Mouse (Mus musculus) left cerebral cortex, postnatal 36 days (tissue): ENCODE measurements around the gene Gm10203. TPM values are rescaled to one million over a fixed set of nuclear protein-coding genes. Genes with fewer than 3 reads are reported as not detected.
"Not testable (repeated sequence)": the region's sequence is repeated elsewhere in the genome, so short reads cannot be mapped to it uniquely, and the experiment has no call there.

Experiments used
- DNase-seq, 2 experiments: peaks; one replicate each; pipeline ENCODE4 v3.0.0; 2021 to 2022; ENCODE audit warnings: low spot score in 2 of 2, mixed read lengths in 1 of 2
- intact Hi-C: fragments of 180-260 bp; cut with DNase I; formaldehyde crosslinking; loops from one replicate; pipeline ENCODE4 v1.15.1; 2025
- total RNA-seq, 2 experiments: library from RNA; stranded (reverse); gene quantifications; 2 replicates each; pipeline ENCODE4 v1.2.3; 2021

Gm10203 gene
- total RNA-seq = not detected

GRCm38 (mm10) chr6:149129870-149130269, at the start of gene Gm10203:
Gm10203 (plus strand) TSS chr6:149130170.
- DNase-seq = not testable (repeated sequence)
- intact Hi-C loops = loop anchor here (5.0 kb wide), 1 partner anchor 247 kb away; no protein-coding TSS in a partner anchor

- intact Hi-C loops = no loop called here
- no peak for DNase-seq
Measured at GRCm38 (mm10) chr6:149092406-149092805, 37.6 kb upstream of the Gm10203 start.

DNA sequence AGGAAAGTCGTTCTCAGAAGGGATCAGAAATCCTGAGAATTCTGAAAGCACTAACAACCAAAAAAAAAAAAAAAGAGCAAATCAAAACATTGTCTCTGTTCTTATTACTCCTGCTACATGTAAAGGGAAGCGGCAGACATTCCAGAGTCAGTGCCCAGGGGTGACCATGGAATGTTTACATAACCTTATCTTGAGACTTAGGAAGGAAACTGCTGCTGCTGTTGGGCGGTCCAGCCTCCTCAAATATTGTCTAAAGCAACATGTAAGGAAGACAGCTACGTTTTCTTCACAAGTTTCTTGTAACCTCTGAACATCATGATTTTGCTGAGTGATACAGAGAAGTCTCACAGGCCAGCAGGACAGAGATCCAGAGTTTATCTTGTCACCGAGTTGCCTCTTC, 36.5 kb upstream of the Gm10203 start:
- intact Hi-C loops = no loop called here
- DNase-seq = no peak

DNA sequence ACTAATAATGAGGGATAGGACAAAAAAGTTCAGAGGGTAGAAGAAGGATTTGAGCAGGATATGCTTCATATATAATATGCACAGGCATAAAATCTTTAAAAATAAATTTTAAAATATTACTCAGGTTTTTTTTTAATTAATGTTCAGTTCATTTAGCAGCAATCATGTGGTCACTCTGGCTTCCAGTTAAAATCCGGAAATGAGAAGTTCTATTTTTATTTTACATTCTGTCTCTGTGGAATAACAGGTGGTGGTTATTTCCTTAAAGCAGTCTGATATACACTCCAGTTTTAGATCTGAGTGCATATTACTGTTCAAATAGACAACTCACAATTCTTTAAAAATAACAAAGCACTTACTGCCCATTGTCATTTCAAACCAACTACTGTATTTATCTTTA, 35.4 kb upstream of the Gm10203 start:
- intact Hi-C loops = no loop called here
- no peak for DNase-seq

- DNase-seq = no peak
- intact Hi-C loops = no loop called here
Measured at GRCm38 (mm10) chr6:149095389-149095788, 34.6 kb upstream of the Gm10203 start.

- DNase-seq = no peak
- intact Hi-C loops = no loop called here
Measured at GRCm38 (mm10) chr6:149096233-149096632, 33.7 kb upstream of the Gm10203 start.

GRCm38 (mm10) chr6:149097276-149097675, 32.7 kb upstream of the Gm10203 start:
- DNase-seq = no peak
- intact Hi-C loops = no loop called here

DNA sequence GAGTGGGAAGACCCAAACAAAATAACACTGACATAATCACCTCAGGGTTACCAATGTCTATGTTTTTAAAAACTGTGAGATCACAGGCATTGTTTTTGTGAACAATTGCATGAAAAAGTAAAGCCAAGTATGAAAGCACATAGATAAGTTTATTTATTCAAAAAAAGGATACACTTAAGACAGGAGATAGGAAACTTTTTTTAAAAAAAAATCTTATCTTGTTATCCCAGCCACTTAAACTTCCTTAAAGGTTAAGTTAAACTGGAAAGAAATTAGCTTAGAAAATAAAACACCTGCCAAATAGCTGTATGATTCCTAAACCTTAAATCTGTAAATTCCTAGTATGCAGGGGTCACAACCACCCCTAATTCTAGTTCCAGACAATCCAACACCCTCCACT, 31.0 kb upstream of the Gm10203 start:
- DNase-seq = no peak
- intact Hi-C loops = no loop called here

DNA sequence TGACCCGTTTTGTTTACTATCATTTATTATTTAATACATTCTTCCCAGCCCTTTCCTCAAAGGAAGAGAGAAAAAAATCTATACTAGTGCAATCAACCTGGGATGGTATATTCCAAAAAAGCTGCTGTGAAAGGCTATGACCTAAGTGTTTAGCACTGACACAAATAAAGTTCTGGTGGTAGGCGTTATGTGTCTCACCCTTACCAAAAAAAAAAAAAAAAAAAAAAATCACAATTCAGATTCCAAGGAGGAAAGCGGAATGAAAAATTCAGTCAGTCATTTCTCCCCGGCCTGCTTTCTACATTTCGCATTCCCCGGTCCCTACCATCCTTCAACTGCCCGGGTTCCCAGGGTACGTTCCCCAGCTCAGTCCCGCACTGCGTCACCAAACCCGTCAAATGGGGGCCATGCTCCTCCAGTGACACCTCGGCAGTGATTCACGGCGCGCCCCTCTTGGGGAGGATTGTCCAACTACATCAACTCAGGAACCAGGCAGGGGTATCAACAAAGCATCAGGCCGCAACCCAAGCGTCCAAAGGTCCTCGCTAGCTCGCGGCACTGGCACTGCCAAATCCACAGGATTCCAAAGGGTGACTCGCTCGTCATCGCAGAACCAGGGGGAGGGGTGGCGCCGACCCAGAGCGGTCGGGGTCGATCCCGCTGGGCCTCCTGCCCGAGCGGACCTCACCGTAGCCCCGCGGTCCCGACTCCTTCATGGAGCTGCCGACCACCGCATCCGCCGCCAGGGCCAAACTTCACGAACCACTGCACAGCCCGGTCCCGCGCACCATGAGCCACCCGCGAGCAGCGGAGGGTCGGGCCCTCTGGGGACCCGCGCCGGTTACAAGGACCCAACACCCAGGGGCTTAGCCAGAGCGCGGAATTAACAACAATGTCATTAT, 29.5 kb upstream of the Gm10203 start:
- peak; percentile 62 to 71 for DNase-seq
- intact Hi-C loops = loop anchor here (5.0 kb wide), 2 partner anchors 43 to 153 kb away; partner anchors contain the start of gene Sinhcaf

GRCm38 (mm10) chr6:149101076-149101942, 28.7 kb upstream of the Gm10203 start, which contains the start of gene Dennd5b:
Dennd5b (minus strand) TSS chr6:149101680.
- peak; percentile 82 to 89 for DNase-seq
- intact Hi-C loops = loop anchor here (5.0 kb wide), 2 partner anchors 44 to 154 kb away; partner anchors contain the start of gene Sinhcaf

DNA sequence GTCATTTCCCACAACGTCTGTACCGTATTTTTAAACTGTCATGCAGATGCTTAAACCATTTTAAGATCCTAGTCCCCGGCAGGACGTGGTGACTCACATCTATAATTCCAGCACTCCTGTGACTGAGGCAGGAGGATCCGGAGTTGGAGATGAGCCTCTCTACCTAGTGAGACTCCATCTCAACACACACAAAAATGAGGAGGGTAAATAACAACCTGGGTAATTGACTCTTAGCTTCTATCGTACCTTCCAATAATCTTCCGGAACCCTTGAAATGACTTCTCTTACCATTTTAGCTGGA, 28.1 kb upstream of the Gm10203 start:
- DNase-seq = no peak
- intact Hi-C loops = loop anchor here (5.0 kb wide), 2 partner anchors 45 to 155 kb away; partner anchors contain the start of gene Sinhcaf

- intact Hi-C loops = loop anchor here (5.0 kb wide), 2 partner anchors 46 to 156 kb away; partner anchors contain the start of gene Sinhcaf
- no peak for DNase-seq
Measured at GRCm38 (mm10) chr6:149103451-149103850, 26.5 kb upstream of the Gm10203 start.

- intact Hi-C loops = no loop called here
Measured at GRCm38 (mm10) chr6:149107615-149108014, 22.4 kb upstream of the Gm10203 start.

GRCm38 (mm10) chr6:149108909-149109308, 21.1 kb upstream of the Gm10203 start:
- no peak for DNase-seq
- intact Hi-C loops = no loop called here

More at GRCm38 (mm10) chr6:149107615-149108014, 22.4 kb upstream of the Gm10203 start:
- no peak for DNase-seq

DNA sequence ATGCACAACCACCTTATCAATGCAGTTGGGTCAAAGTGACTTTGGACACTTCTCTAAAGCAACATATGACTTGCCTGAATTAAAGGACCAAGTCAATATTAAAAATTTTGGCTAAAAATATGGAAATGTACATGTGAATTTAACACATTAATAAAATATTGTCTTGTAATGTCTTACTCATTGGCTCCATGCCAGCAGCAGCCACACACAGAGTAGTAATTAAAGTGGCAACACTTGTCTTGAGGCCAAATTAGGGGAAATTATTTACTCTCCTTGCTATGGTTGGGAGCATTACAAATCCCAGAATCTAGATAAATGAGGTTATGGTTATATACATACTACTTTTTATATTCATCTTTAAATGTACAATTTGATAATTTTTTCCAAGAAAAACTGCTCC, 13.0 kb upstream of the Gm10203 start:
- no peak for DNase-seq
- intact Hi-C loops = loop anchor here (5.0 kb wide), 1 partner anchor 60 kb away; no protein-coding TSS in a partner anchor

DNA sequence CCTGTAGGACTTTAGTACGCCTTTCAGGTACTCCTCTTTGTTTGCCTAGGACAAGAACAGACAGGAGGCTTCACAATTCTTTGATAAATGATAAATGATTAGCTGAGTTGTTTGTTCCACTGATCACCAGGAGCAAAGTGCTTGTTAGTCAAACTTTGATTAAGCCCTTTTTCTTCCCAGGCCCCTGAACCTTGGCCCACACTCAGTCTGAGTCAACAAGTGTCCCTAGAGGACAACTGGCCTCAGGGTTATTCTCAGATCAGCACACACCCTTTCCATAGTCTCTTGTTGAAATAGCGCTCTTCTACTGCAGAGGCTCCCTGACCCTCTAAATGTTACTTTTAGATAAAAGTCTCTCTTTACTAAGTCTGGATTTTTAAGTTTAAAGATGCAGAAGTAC, 11.0 kb upstream of the Gm10203 start:
- intact Hi-C loops = loop anchor here (5.0 kb wide), 1 partner anchor 62 kb away; no protein-coding TSS in a partner anchor
- DNase-seq = no peak

GRCm38 (mm10) chr6:149119853-149120252, 10.1 kb upstream of the Gm10203 start:
- intact Hi-C loops = loop anchor here (2.0 to 5.0 kb wide), 2 partner anchors 63 to 109 kb away; no protein-coding TSS in a partner anchor
- peak; percentile 8 to 21 for DNase-seq

DNA sequence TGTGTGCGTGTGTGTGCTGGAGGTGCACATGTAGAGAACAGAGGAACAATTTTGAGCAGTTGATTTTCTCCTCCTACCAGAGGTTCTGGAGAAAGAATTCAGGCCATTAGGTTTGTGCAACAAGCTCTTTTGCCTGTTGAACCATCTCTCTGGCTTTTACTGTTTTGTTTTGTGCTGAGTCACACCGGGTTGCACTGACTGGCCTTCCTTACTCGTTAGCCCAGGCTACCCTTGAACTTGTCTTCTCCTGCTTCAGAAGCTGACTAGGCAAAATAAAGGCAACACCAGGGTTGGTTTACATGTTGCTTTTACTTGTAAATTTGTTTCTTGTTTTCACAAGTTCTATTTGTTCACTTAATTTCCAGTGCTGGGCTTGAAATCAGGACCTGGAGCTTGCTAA, 6.9 kb upstream of the Gm10203 start:
- DNase-seq = no peak
- intact Hi-C loops = no loop called here

DNA sequence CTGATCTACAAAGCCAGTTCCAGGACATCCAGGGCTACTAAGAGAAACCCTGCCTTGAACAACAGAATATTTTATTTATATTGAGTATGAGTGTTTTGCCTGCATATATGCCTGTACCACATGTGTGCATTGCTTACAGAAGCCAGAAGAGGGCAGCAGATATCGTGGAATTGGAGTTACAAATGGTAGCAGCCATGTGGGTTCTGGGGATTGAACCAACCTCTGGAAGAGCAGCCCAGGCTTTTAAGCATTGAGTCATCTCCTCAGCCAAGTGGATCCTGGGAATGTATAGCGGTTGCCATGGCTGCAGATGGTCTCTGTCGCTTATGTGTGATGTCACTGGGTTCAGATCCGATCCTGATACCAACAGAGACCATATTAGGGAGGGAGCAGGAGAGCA, 3.3 kb upstream of the Gm10203 start:
- peak in 1 of 2 experiments; percentile 10 for DNase-seq
- intact Hi-C loops = no loop called here

DNA sequence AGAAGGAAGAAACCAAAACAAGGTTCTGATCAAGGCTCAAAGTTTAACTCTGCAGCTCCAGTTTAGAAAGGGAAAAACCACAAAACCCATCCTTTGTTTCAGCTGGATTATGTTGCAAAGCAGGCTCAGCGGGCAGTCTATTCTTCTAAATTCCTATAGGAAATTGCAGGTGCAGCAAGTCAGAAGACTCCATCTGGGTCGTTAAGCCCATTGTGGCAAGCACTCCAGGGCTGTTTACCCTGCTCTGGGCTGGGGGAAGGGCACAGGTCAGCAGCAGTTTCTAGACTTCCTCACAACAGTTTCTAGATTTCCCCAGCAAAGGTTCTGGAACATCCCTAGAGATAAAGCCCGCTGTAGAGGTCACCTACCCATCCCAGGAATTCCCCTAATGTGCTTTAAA, 1.1 kb downstream of the Gm10203 start:
- DNase-seq = no peak
- intact Hi-C loops = loop anchor here (5.0 kb wide), 1 partner anchor 246 kb away; no protein-coding TSS in a partner anchor
